Mouse (Mus musculus) brain, adult 10 weeks (tissue): Measurements from ENCODE around the gene Ier2. TPM values are rescaled to one million over a fixed set of nuclear protein-coding genes. Genes with fewer than 3 reads are reported as not detected.

Experiments
- polyA plus RNA-seq: library from polyadenylated mRNA; stranded (reverse); fragments of 350-450 nt; fragmentation: Illumina TruSeq; extraction: RNeasy Lipid Tissue Mini Kit (QIAGEN cat#74804); gene quantifications from one replicate; pipeline ENCODE4 v1.2.3, GENCODE M21; 2015; ENCODE audit warnings: low read depth, low replicate concordance

The Ier2 gene
- polyA plus RNA-seq: 12.9 TPM

GRCm38 (mm10) chr8:84662581-84663065 is at the start of gene Ier2:
TSS of gene Ier2 (minus strand) at chr8:84662852.

GRCm38 (mm10) chr8:84700941-84701911 is 38.6 kb upstream of the Ier2 start, which contains the start of gene Lyl1:
TSS of gene Lyl1 (plus strand) at chr8:84701457.

GRCm38 (mm10) chr8:84687705-84688100 is 25.1 kb upstream of the Ier2 start, which contains the start of gene Nacc1:
TSS of gene Nacc1 (minus strand) at chr8:84687862.

GRCm38 (mm10) chr8:84686191-84687002 is 23.7 kb upstream of the Ier2 start, which contains the start of gene Trmt1:
TSS of gene Trmt1 (plus strand) at chr8:84686307.

Other genes starting within 250 kb of the Ier2 start
- 80.8 TPM for gene Trmt1, start 23.5 kb upstream of the Ier2 start, polyA plus RNA-seq
- gene Nacc1, start 25.0 kb upstream of the Ier2 start, polyA plus RNA-seq: 64.4 TPM
- gene Lyl1, start 38.6 kb upstream of the Ier2 start, polyA plus RNA-seq: 2.2 TPM
- not detected for gene G430095P16Rik, start 60.2 kb upstream of the Ier2 start, polyA plus RNA-seq
- 90.4 TPM for gene Nfix, start 137.5 kb upstream of the Ier2 start, polyA plus RNA-seq
- 16.9 TPM for gene Dand5, start 160.0 kb upstream of the Ier2 start, polyA plus RNA-seq
- gene Gadd45gip1, start 168.7 kb upstream of the Ier2 start, polyA plus RNA-seq: 31.0 TPM
- 79.6 TPM for gene Rad23a, start 177.8 kb upstream of the Ier2 start, polyA plus RNA-seq
- gene Calr, start 184.1 kb upstream of the Ier2 start, polyA plus RNA-seq: 635 TPM
- gene Farsa, start 194.1 kb upstream of the Ier2 start, polyA plus RNA-seq: 39.4 TPM
- 5.3 TPM for gene Syce2, start 209.3 kb upstream of the Ier2 start, polyA plus RNA-seq
- 39.4 TPM for gene Gcdh, start 231.1 kb upstream of the Ier2 start, polyA plus RNA-seq
- gene Klf1, start 239.1 kb upstream of the Ier2 start, polyA plus RNA-seq: not detected
- 5.7 TPM for gene Dnase2a, start 245.7 kb upstream of the Ier2 start, polyA plus RNA-seq